Mouse (Mus musculus): ENCODE results near the gene Myo3b. TPM values are rescaled to one million over a fixed set of nuclear protein-coding genes. Genes with fewer than 3 reads are reported as not detected.

The Myo3b gene
- polyA plus RNA-seq, 1 experiment from 2014 or later, result not detected

GRCm38 (mm10) chr2:70105286-70106030, 66.5 kb downstream of the Myo3b start:
- H3K36me3 ChIP-seq, result no peaks in the 10 kb centered on the region
- no peaks in the 10 kb centered on the region for H3K4me1 ChIP-seq (replicated peaks)
- no peak overlapping the region for H3K4me3 ChIP-seq (replicated peaks)
- H3K9ac ChIP-seq, result no peak overlapping the region
- WGBS (ENCODE audit: insufficient replicate concordance), result 58% methylated on average over 14 of the region's 14 CpGs
- no peak for DNase-seq
- no peaks in the 10 kb centered on the region for H3K9me3 ChIP-seq (replicated peaks)
- H3K27ac ChIP-seq, result no peak overlapping the region
- ATAC-seq (ENCODE audit: low read depth), result no peak
- H3K4me2 ChIP-seq, result no peak overlapping the region
- H3K27me3 ChIP-seq, result no peaks in the 10 kb centered on the region

GRCm38 (mm10) chr2:70109010-70109409, 70.1 kb downstream of the Myo3b start:
- ATAC-seq (ENCODE audit: low read depth) (no peak), DNase-seq (no peak)
- Histone ChIP-seq H3K4me2 (no peak overlapping the region), H3K9ac (no peak overlapping the region), H3K36me3 (no peaks in the 10 kb centered on the region), H3K27ac (no peak overlapping the region), H3K4me1 (replicated peaks) (no peaks in the 10 kb centered on the region), H3K27me3 (no peaks in the 10 kb centered on the region), H3K4me3 (replicated peaks) (no peak overlapping the region), H3K9me3 (replicated peaks) (no peaks in the 10 kb centered on the region)
- 52% methylated on average over 7 of the region's 7 CpGs for WGBS (ENCODE audit: insufficient replicate concordance)

- no peak for DNase-seq
Observed at GRCm38 (mm10) chr2:70113798-70114782, 75.2 kb downstream of the Myo3b start.

GRCm38 (mm10) chr2:70118376-70119264, 79.7 kb downstream of the Myo3b start:
- DNase-seq (no peak), ATAC-seq (ENCODE audit: low read depth) (no peak)
- Histone ChIP-seq H3K9ac (no peak overlapping the region), H3K9me3 (replicated peaks) (no peaks in the 10 kb centered on the region), H3K4me1 (replicated peaks) (no peaks in the 10 kb centered on the region), H3K4me2 (no peak overlapping the region), H3K27ac (no peak overlapping the region), H3K27me3 (no peaks in the 10 kb centered on the region), H3K36me3 (no peaks in the 10 kb centered on the region), H3K4me3 (replicated peaks) (no peak overlapping the region)
- 34% methylated on average over 16 of the region's 16 CpGs for WGBS (ENCODE audit: insufficient replicate concordance)

More at GRCm38 (mm10) chr2:70113798-70114782, 75.2 kb downstream of the Myo3b start:
- no peaks in the 10 kb centered on the region for H3K36me3 ChIP-seq
- H3K4me1 ChIP-seq (replicated peaks), result no peaks in the 10 kb centered on the region
- no peak overlapping the region for H3K27ac ChIP-seq
- WGBS (ENCODE audit: insufficient replicate concordance), result 54% methylated on average over 12 of the region's 12 CpGs
- no peak overlapping the region for H3K9ac ChIP-seq
- no peak for ATAC-seq (ENCODE audit: low read depth)
- no peak overlapping the region for H3K4me2 ChIP-seq
- no peaks in the 10 kb centered on the region for H3K9me3 ChIP-seq (replicated peaks)
- H3K27me3 ChIP-seq, result no peaks in the 10 kb centered on the region
- no peak overlapping the region for H3K4me3 ChIP-seq (replicated peaks)

GRCm38 (mm10) chr2:70119265-70119663, 80.3 kb downstream of the Myo3b start:
- Histone ChIP-seq H3K9ac (no peak overlapping the region), H3K27me3 (no peaks in the 10 kb centered on the region), H3K4me2 (no peak overlapping the region), H3K27ac (no peak overlapping the region), H3K36me3 (no peaks in the 10 kb centered on the region), H3K9me3 (replicated peaks) (no peaks in the 10 kb centered on the region), H3K4me3 (replicated peaks) (no peak overlapping the region), H3K4me1 (replicated peaks) (no peaks in the 10 kb centered on the region)
- DNase-seq (no peak), ATAC-seq (ENCODE audit: low read depth) (no peak)
- WGBS (ENCODE audit: insufficient replicate concordance), result 71% methylated on average over 2 of the region's 2 CpGs

GRCm38 (mm10) chr2:70126330-70126729, 87.4 kb downstream of the Myo3b start:
- H3K36me3 ChIP-seq, result no peaks in the 10 kb centered on the region
- no peak for ATAC-seq (ENCODE audit: low read depth)

GRCm38 (mm10) chr2:70126783-70127182, 87.9 kb downstream of the Myo3b start:
- no peak overlapping the region for H3K4me2 ChIP-seq
- peaks cover 26% of the 10 kb centered on the region for H3K27me3 ChIP-seq
- no peak overlapping the region for H3K9ac ChIP-seq
- ATAC-seq (ENCODE audit: low read depth) (no peak), DNase-seq (peak; percentile 18)
- no peaks in the 10 kb centered on the region for H3K4me1 ChIP-seq (replicated peaks)
- H3K9me3 ChIP-seq (replicated peaks), result no peaks in the 10 kb centered on the region
- no peak overlapping the region for H3K4me3 ChIP-seq (replicated peaks)
- no peaks in the 10 kb centered on the region for H3K36me3 ChIP-seq
- no peak overlapping the region for H3K27ac ChIP-seq
- WGBS (ENCODE audit: insufficient replicate concordance), result 2% methylated on average over 13 of the region's 13 CpGs

More at GRCm38 (mm10) chr2:70126330-70126729, 87.4 kb downstream of the Myo3b start:
- Histone ChIP-seq H3K27ac (no peak overlapping the region), H3K9ac (no peak overlapping the region), H3K4me2 (no peak overlapping the region), H3K27me3 (peaks cover 24% of the 10 kb centered on the region), H3K4me3 (replicated peaks) (no peak overlapping the region), H3K4me1 (replicated peaks) (no peaks in the 10 kb centered on the region), H3K9me3 (replicated peaks) (no peaks in the 10 kb centered on the region)
- WGBS (ENCODE audit: insufficient replicate concordance), result 64% methylated on average over 10 of the region's 10 CpGs
- DNase-seq, result no peak

- H3K4me1 ChIP-seq (replicated peaks), result no peaks in the 10 kb centered on the region
- no peaks in the 10 kb centered on the region for H3K36me3 ChIP-seq
- no peak overlapping the region for H3K4me3 ChIP-seq (replicated peaks)
- no peaks in the 10 kb centered on the region for H3K9me3 ChIP-seq (replicated peaks)
- H3K27ac ChIP-seq, result no peak overlapping the region
- no peak overlapping the region for H3K4me2 ChIP-seq
- H3K27me3 ChIP-seq, result peaks cover 30% of the 10 kb centered on the region
- 15% methylated on average over 21 of the region's 21 CpGs for WGBS (ENCODE audit: insufficient replicate concordance)
- DNase-seq (no peak), ATAC-seq (ENCODE audit: low read depth) (no peak)
- no peak overlapping the region for H3K9ac ChIP-seq
Observed at GRCm38 (mm10) chr2:70127351-70128148, 88.6 kb downstream of the Myo3b start.

GRCm38 (mm10) chr2:70128590-70128989, 89.7 kb downstream of the Myo3b start:
- Histone ChIP-seq H3K4me1 (replicated peaks) (no peaks in the 10 kb centered on the region), H3K9me3 (replicated peaks) (no peaks in the 10 kb centered on the region), H3K27ac (no peak overlapping the region), H3K36me3 (no peaks in the 10 kb centered on the region), H3K9ac (no peak overlapping the region), H3K27me3 (peaks cover 35% of the 10 kb centered on the region), H3K4me2 (no peak overlapping the region), H3K4me3 (replicated peaks) (no peak overlapping the region)
- no peak for ATAC-seq (ENCODE audit: low read depth)
- DNase-seq, result no peak
- 36% methylated on average over 6 of the region's 6 CpGs for WGBS (ENCODE audit: insufficient replicate concordance)

- 42% methylated on average over 3 of the region's 3 CpGs for WGBS (ENCODE audit: insufficient replicate concordance)
- no peak for DNase-seq
- H3K27me3 ChIP-seq, result peaks cover 36% of the 10 kb centered on the region
- no peaks in the 10 kb centered on the region for H3K9me3 ChIP-seq (replicated peaks)
- H3K4me1 ChIP-seq (replicated peaks), result no peaks in the 10 kb centered on the region
- no peak overlapping the region for H3K4me3 ChIP-seq (replicated peaks)
- ATAC-seq (ENCODE audit: low read depth), result no peak
- no peaks in the 10 kb centered on the region for H3K36me3 ChIP-seq
- no peak overlapping the region for H3K9ac ChIP-seq
- H3K4me2 ChIP-seq, result no peak overlapping the region
- H3K27ac ChIP-seq, result no peak overlapping the region
Observed at GRCm38 (mm10) chr2:70129566-70129965, 90.6 kb downstream of the Myo3b start.

Data from liver, embryonic 13.5 days (tissue).